Mouse (Mus musculus) ES-E14 (cell line): ENCODE data around the gene Usp4. TPM values are rescaled to one million over a fixed set of nuclear protein-coding genes. Genes with fewer than 3 reads are reported as not detected.

Experiments
- DNase-seq: peaks from one replicate; pipeline ENCODE4 v3.0.0-alpha.2; 2013; ENCODE audit warnings: low read depth, low spot score
- H3K27ac ChIP-seq: 2 replicates; pipeline ENCODE4 v1.5.1; 2012; ENCODE audit warnings: low read depth, mild to moderate bottlenecking, low read length, moderate library complexity, mixed read lengths; ENCODE audit not compliant: poor library complexity, insufficient read depth, severe bottlenecking
- H3K36me3 ChIP-seq: 2 replicates; pipeline ENCODE4 v1.6.1; 2012; ENCODE audit warnings: mild to moderate bottlenecking, low read length, moderate library complexity, mixed read lengths; ENCODE audit not compliant: control insufficient read depth, poor library complexity, insufficient read depth, severe bottlenecking
- H3K4me1 ChIP-seq, 2 experiments: fragments of 150-350 bp in 1 of 2; sonication (generic) in 1 of 2; 2 replicates each; pipeline ENCODE4 v1.6.1; 2012; ENCODE audit warnings: low read length in 2 of 2, mild to moderate bottlenecking in 1 of 2, mixed read lengths in 1 of 2; ENCODE audit not compliant: control insufficient read depth in 2 of 2, insufficient read depth in 2 of 2, poor library complexity in 1 of 2
- H3K4me3 ChIP-seq, 2 experiments: fragments of 150-350 bp in 1 of 2; sonication (generic) in 1 of 2; 2 replicates each; pipeline ENCODE4 v1.5.1; 2012; ENCODE audit warnings: low read length in 2 of 2, low read depth in 1 of 2, mild to moderate bottlenecking in 1 of 2, mixed read lengths in 1 of 2; ENCODE audit not compliant: insufficient read depth in 1 of 2, poor library complexity in 1 of 2, severe bottlenecking in 1 of 2
- H3K9ac ChIP-seq: 2 replicates; pipeline ENCODE4 v1.6.1; 2012; ENCODE audit warnings: low read depth, mild to moderate bottlenecking, low read length, mixed read lengths; ENCODE audit not compliant: poor library complexity, insufficient read depth, severe bottlenecking
- H3K9me3 ChIP-seq: fragments of 150-350 bp; sonication (generic); 2 replicates; pipeline ENCODE4 v1.6.1; 2012; ENCODE audit warnings: low read depth, mild to moderate bottlenecking, low read length; ENCODE audit not compliant: control insufficient read depth, insufficient read depth
- CHD2 ChIP-seq: IDR thresholded peaks from 2 replicates; pipeline ENCODE4 v1.6.1; 2014; ENCODE audit warnings: mild to moderate bottlenecking, low read depth, low read length, inconsistent platforms
- HCFC1 ChIP-seq: IDR thresholded peaks from 2 replicates; pipeline ENCODE4 v1.6.1; 2012; ENCODE audit warnings: low read length, inconsistent platforms, borderline replicate concordance; ENCODE audit not compliant: insufficient read depth
- MAFK ChIP-seq: IDR thresholded peaks from 2 replicates; pipeline ENCODE4 v1.6.1; 2014; ENCODE audit warnings: mild to moderate bottlenecking, low read depth, low read length, inconsistent platforms; ENCODE audit not compliant: insufficient read depth
- ZC3H11A ChIP-seq: IDR thresholded peaks from 2 replicates; pipeline ENCODE4 v1.6.1; 2012; ENCODE audit warnings: low read depth, mild to moderate bottlenecking, inconsistent platforms, low read length, borderline replicate concordance
- ZNF384 ChIP-seq: IDR thresholded peaks from 2 replicates; pipeline ENCODE4 v1.6.1; 2012; ENCODE audit warnings: low read depth, low read length, inconsistent platforms
- in situ Hi-C, 2 experiments: fragments of 600-800 bp; cut with MboI; formaldehyde crosslinking; loops; one replicate each; pipeline ENCODE4 v1.15.1; 2025; ENCODE audit warnings: low sequenced_read_pairs in 2 of 2, inconsistent platforms in 1 of 2; ENCODE audit not compliant: unreplicated experiment in 2 of 2
- total RNA-seq: library from RNA; depleted of rRNA; stranded (reverse); fragments of 300-350 nt; gene quantifications from 2 replicates; pipeline ENCODE4 v1.2.3, GENCODE M21; 2012

The Usp4 gene
- total RNA-seq, 1 experiment = 69.1 TPM

GRCm38 (mm10) chr9:108340258-108341138 lies 7.2 kb upstream of the Usp4 start:
- peak overlapping the region; percentile 92 for H3K9ac ChIP-seq
- no peaks in the 10 kb centered on the region for H3K9me3 ChIP-seq
- DNase-seq = no peak
- in situ Hi-C loops = no loop called here
- no peak overlapping the region for H3K27ac ChIP-seq
- TF ChIP-seq HCFC1 (no peak), CHD2 (no peak), ZC3H11A (no peak), ZNF384 (no peak), MAFK (no peak)
- peak overlapping the region; percentile 86 to 95 for H3K4me3 ChIP-seq
- H3K36me3 ChIP-seq = peaks cover 13% of the 10 kb centered on the region
- H3K4me1 ChIP-seq = peaks cover 0 to 4% of the 10 kb centered on the region in 2 experiments; a peak in 2 of 4 replicates

GRCm38 (mm10) chr9:108341139-108341475 lies 6.5 kb upstream of the Usp4 start:
- in situ Hi-C loops = no loop called here
- no peaks in the 10 kb centered on the region for H3K9me3 ChIP-seq
- H3K4me3 ChIP-seq = no peak overlapping the region
- H3K4me1 ChIP-seq = peaks cover 3 to 6% of the 10 kb centered on the region in 2 experiments; a peak in 3 of 4 replicates
- DNase-seq = no peak
- TF ChIP-seq CHD2 (no peak), MAFK (no peak), ZC3H11A (no peak), ZNF384 (no peak), HCFC1 (no peak)
- no peak overlapping the region for H3K9ac ChIP-seq
- peaks cover 10% of the 10 kb centered on the region for H3K36me3 ChIP-seq
- no peak overlapping the region for H3K27ac ChIP-seq

DNA sequence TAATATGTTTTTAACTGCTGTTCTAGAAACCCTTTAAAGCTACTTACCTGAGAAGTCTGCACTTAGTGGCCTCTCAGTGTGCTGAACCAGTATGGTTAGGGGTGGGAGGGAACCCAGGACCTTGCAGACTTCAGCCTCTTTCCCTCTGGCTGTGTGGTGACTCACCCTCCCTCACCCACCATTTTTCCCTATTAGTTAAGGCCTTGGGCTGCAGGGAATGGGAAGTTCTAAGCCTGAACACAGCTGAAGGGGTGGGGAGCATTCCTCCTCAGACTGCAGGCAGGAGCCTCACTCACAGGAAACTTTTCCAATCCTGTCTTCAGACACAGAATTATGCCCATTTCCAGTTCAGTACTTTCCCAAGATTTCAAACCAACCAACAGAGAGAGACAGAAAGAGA lies 5.9 kb upstream of the Usp4 start:
- Histone ChIP-seq H3K27ac (peak overlapping the region; percentile 47; the same call in 1 of the 2 replicates), H3K4me3 (no peak overlapping the region), H3K36me3 (peaks cover 8% of the 10 kb centered on the region; the same call in 1 of the 2 replicates), H3K9me3 (no peaks in the 10 kb centered on the region), H3K9ac (no peak overlapping the region; the same call in 1 of the 2 replicates), H3K4me1 (peaks cover 3 to 6% of the 10 kb centered on the region in 2 experiments; a peak in 3 of 4 replicates)
- no peak for DNase-seq
- no peak for TF ChIP-seq ZNF384
- no peak for TF ChIP-seq MAFK
- TF ChIP-seq CHD2 = no peak
- no peak for TF ChIP-seq ZC3H11A
- no peak for TF ChIP-seq HCFC1
- in situ Hi-C loops = no loop called here

- Histone ChIP-seq H3K4me3 (no peak overlapping the region), H3K9me3 (no peaks in the 10 kb centered on the region), H3K9ac (no peak overlapping the region), H3K36me3 (peaks cover 8% of the 10 kb centered on the region; the same call in 1 of the 2 replicates), H3K27ac (peak overlapping the region; percentile 59; the same call in 1 of the 2 replicates), H3K4me1 (peaks cover 3 to 6% of the 10 kb centered on the region in 2 experiments; a peak in 3 of 4 replicates)
- in situ Hi-C loops = no loop called here
- TF ChIP-seq ZC3H11A (no peak), CHD2 (no peak), ZNF384 (no peak), HCFC1 (no peak), MAFK (no peak)
- DNase-seq = no peak
These were observed 5.3 kb upstream of the Usp4 start for GRCm38 (mm10) chr9:108342301-108342831.
